Mouse (Mus musculus): ENCODE measurements around the gene Olfr498. TPM values are rescaled to one million over a fixed set of nuclear protein-coding genes. Genes with fewer than 3 reads are reported as not detected.

Gene Olfr498
- polyA plus RNA-seq (2015; fragmentation: Nextera tagmentation; extraction: Ambion mirVana) = 0.09 and 0.13 TPM in 2 replicates

GRCm38 (mm10) chr7:108465026-108465425 lies at the start of gene Olfr498:
Olfr498 (plus strand) TSS chr7:108465326.
- Histone ChIP-seq H3K27me3 (no peaks in the 10 kb centered on the region), H3K4me2 (replicated peaks) (no peak within 1 kb of the TSS), H3K4me3 (replicated peaks) (no peak within 1 kb of the TSS), H3K27ac (replicated peaks) (no peak within 1 kb of the TSS), H3K4me1 (no peaks in the 10 kb centered on the region), H3K36me3 (no peaks in the 10 kb centered on the region), H3K9ac (no peak within 1 kb of the TSS), H3K9me3 (replicated peaks) (no peaks in the 10 kb centered on the region)
- WGBS = 87% methylated on average over 1 of the region's 1 CpGs
- no peak for ATAC-seq (ENCODE audit: insufficient number of reproducible peaks, low FRiP score, low TSS enrichment, low read depth)

- no peak within 1 kb of the TSS for H3K9ac ChIP-seq
- ATAC-seq (ENCODE audit: insufficient number of reproducible peaks, low FRiP score, low TSS enrichment, low read depth) = no peak
- no peaks in the 10 kb centered on the region for H3K4me1 ChIP-seq
- H3K27ac ChIP-seq (replicated peaks) = no peak within 1 kb of the TSS
- no peak within 1 kb of the TSS for H3K4me2 ChIP-seq (replicated peaks)
- no peaks in the 10 kb centered on the region for H3K36me3 ChIP-seq
- H3K27me3 ChIP-seq = no peaks in the 10 kb centered on the region
- 80% methylated on average over 2 of the region's 2 CpGs for WGBS
- H3K4me3 ChIP-seq (replicated peaks) = no peak within 1 kb of the TSS
- H3K9me3 ChIP-seq (replicated peaks) = no peaks in the 10 kb centered on the region
Observed at GRCm38 (mm10) chr7:108420121-108420520, 45.0 kb upstream of the Olfr498 start, which contains the start of gene Olfr497. Olfr497 (plus strand) TSS chr7:108420421.

Other genes starting within 250 kb of the Olfr498 start
- 0.04 and 0.24 TPM in 2 replicates for gene Olfr488, start 207.0 kb upstream of the Olfr498 start, polyA plus RNA-seq (2015; fragmentation: Nextera tagmentation; extraction: Ambion mirVana)
- not detected in 2 replicates for gene Olfr490, start 176.4 kb upstream of the Olfr498 start, polyA plus RNA-seq (2015; fragmentation: Nextera tagmentation; extraction: Ambion mirVana)
- gene Olfr491, start 151.9 kb upstream of the Olfr498 start, polyA plus RNA-seq (2015; fragmentation: Nextera tagmentation; extraction: Ambion mirVana) = 0.12 TPM in 1 of 2 replicates, not detected in the other
- gene Olfr492, start 141.7 kb upstream of the Olfr498 start, polyA plus RNA-seq (2015; fragmentation: Nextera tagmentation; extraction: Ambion mirVana) = 0.17 TPM in 1 of 2 replicates, not detected in the other
- not detected in 2 replicates for gene Olfr493, start 118.3 kb upstream of the Olfr498 start, polyA plus RNA-seq (2015; fragmentation: Nextera tagmentation; extraction: Ambion mirVana)
- 0.23 TPM in 1 of 2 replicates, not detected in the other for gene Olfr494, start 100.0 kb upstream of the Olfr498 start, polyA plus RNA-seq (2015; fragmentation: Nextera tagmentation; extraction: Ambion mirVana)
- gene Olfr495, start 72.2 kb upstream of the Olfr498 start, polyA plus RNA-seq (2015; fragmentation: Nextera tagmentation; extraction: Ambion mirVana) = 0.14 TPM in 1 of 2 replicates, not detected in the other
- not detected in 2 replicates for gene Olfr497, start 44.9 kb upstream of the Olfr498 start, polyA plus RNA-seq (2015; fragmentation: Nextera tagmentation; extraction: Ambion mirVana)
- gene Olfr502, start 59.7 kb downstream of the Olfr498 start, polyA plus RNA-seq (2015; fragmentation: Nextera tagmentation; extraction: Ambion mirVana) = not detected in 2 replicates
- gene Olfr503, start 79.2 kb downstream of the Olfr498 start, polyA plus RNA-seq (2015; fragmentation: Nextera tagmentation; extraction: Ambion mirVana) = not detected in 2 replicates
- gene Olfr504, start 100.5 kb downstream of the Olfr498 start, polyA plus RNA-seq (2015; fragmentation: Nextera tagmentation; extraction: Ambion mirVana) = not detected in 2 replicates
- gene Olfr506, start 145.5 kb downstream of the Olfr498 start, polyA plus RNA-seq (2015; fragmentation: Nextera tagmentation; extraction: Ambion mirVana) = 0.08 and 0.19 TPM in 2 replicates
- not detected in 2 replicates for gene Olfr507, start 156.5 kb downstream of the Olfr498 start, polyA plus RNA-seq (2015; fragmentation: Nextera tagmentation; extraction: Ambion mirVana)
- 0.30 TPM in 1 of 2 replicates, not detected in the other for gene Olfr508, start 164.7 kb downstream of the Olfr498 start, polyA plus RNA-seq (2015; fragmentation: Nextera tagmentation; extraction: Ambion mirVana)
- 0.25 and 0.47 TPM in 2 replicates for gene Olfr509, start 186.6 kb downstream of the Olfr498 start, polyA plus RNA-seq (2015; fragmentation: Nextera tagmentation; extraction: Ambion mirVana)
- 0.17 TPM in 1 of 2 replicates, not detected in the other for gene Olfr510, start 201.1 kb downstream of the Olfr498 start, polyA plus RNA-seq (2015; fragmentation: Nextera tagmentation; extraction: Ambion mirVana)
- gene Olfr512, start 248.0 kb downstream of the Olfr498 start, polyA plus RNA-seq (2015; fragmentation: Nextera tagmentation; extraction: Ambion mirVana) = 0.47 TPM in 1 of 2 replicates, not detected in the other